Mouse (Mus musculus) splenic B cell, adult 2 months (primary cell): ENCODE measurements around the gene Gm8926.
"Not testable (repeated sequence)": the region's sequence is repeated elsewhere in the genome, so short reads cannot be mapped to it uniquely, and the experiment has no call there.

Experiments used
- DNase-seq: peaks from one replicate; pipeline ENCODE4 v3.0.0-alpha.2; 2011; ENCODE audit warnings: low read depth, low spot score
- H3K27me3 ChIP-seq: 2 replicates; pipeline ENCODE4 v1.6.1; 2012; ENCODE audit warnings: mild to moderate bottlenecking, low read length, moderate library complexity, mixed read lengths; ENCODE audit not compliant: control insufficient read depth, poor library complexity, insufficient read depth, severe bottlenecking
- H3K36me3 ChIP-seq: 2 replicates; pipeline ENCODE4 v1.6.1; 2012; ENCODE audit warnings: mild to moderate bottlenecking, low read length, moderate library complexity, mixed read lengths; ENCODE audit not compliant: control insufficient read depth, poor library complexity, insufficient read depth, severe bottlenecking

The Gm8926 gene

GRCm38 (mm10) chr5:11770248-11770647 lies at the start of gene Gm8926:
TSS of gene Gm8926 (plus strand) at chr5:11770548.
- not testable (repeated sequence) for H3K27me3 ChIP-seq, DNase-seq, H3K36me3 ChIP-seq
